Comparison of ENCODE assay signal across 20 mouse cellular contexts in the genomic region with DNA sequence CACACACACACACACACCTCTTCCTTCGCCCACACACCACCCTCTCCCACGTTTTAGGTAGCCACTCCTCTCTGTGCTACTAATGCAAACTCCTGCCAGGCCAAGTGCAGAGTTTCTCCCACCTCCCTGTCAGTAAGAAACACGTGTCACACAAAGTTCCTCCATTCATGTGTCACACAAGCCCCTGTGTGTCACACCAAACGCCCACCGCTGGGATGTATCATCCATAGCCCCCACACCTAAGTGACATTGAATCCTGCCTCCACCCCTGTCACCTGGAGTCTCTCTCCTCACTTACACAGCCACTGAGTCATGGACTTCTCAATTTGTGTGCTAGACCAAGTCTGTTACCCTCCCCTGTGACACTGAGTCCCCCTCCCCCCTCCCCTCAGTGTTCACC. TPM values are rescaled to one million over a fixed set of nuclear protein-coding genes. Genes with fewer than 3 reads are reported as not detected.
"Had no signal": no experiment of that assay in that cellular context is flagged by ENCODE, and none has a peak within 500 bp of the region (broad histone marks: within the 10 kb centered on the region; RNA-seq: fewer than 3 reads in every experiment).

No protein-coding gene starts in this region.

- H3K9ac ChIP-seq: lung, embryonic 14.5 days; midbrain, embryonic 12.5 days; neural tube, embryonic 13.5 days; neural tube, embryonic 15.5 days; stomach, embryonic 15.5 days had no signal

- H3K4me1 ChIP-seq: midbrain, embryonic 12.5 days; stomach, embryonic 15.5 days had no signal

- H3K27ac ChIP-seq: midbrain, embryonic 10.5 days; midbrain, embryonic 12.5 days; neural tube, embryonic 13.5 days; neural tube, embryonic 15.5 days; stomach, embryonic 15.5 days; stomach, postnatal 0 days had no signal

- DNase-seq: lung, adult 18-20 months; lung, embryonic 14.5 days; lung, postnatal 10 days; lung, postnatal 4 days; midbrain, embryonic 14.5 days; right cerebral cortex, postnatal 25 days; thymus, adult 18-20 months; thymus, postnatal 14 days; thymus, postnatal 36 days had no signal

- H3K4me3 ChIP-seq: midbrain, embryonic 10.5 days; midbrain, embryonic 12.5 days; myocyte; neural tube, embryonic 13.5 days; neural tube, embryonic 15.5 days; stomach, embryonic 15.5 days had no signal

- H3K4me2 ChIP-seq: lung, embryonic 14.5 days; midbrain, embryonic 12.5 days; neural tube, embryonic 13.5 days; neural tube, embryonic 15.5 days; stomach, embryonic 15.5 days had no signal

- H3K9me3 ChIP-seq: midbrain, embryonic 10.5 days; midbrain, embryonic 12.5 days; neural tube, embryonic 13.5 days; neural tube, embryonic 15.5 days; stomach, embryonic 15.5 days had no signal

- ATAC-seq: midbrain, embryonic 16.5 days had no signal

- H3K27me3 ChIP-seq: midbrain, embryonic 12.5 days; neural tube, embryonic 13.5 days; neural tube, embryonic 15.5 days; stomach, embryonic 15.5 days had no signal

RNA-seq across cellular contexts. Expression of a gene that starts 17.9 kb away (rescaled TPM):
- total RNA-seq: megakaryocyte, adult 5-6 weeks; megakaryocyte-erythroid progenitor cell, adult 5-6 weeks had no signal
- polyA plus RNA-seq: myocyte; spleen, adult 2 months had no signal
